Mouse (Mus musculus): ENCODE measurements around the gene Rab14.
A peak's percentile ranks its signal among the peaks of the same experiment; 100 is the strongest.

The Rab14 gene

GRCm38 (mm10) chr2:35153844-35154554 is 46.9 kb downstream of the Rab14 start:
- DNase-seq (ENCODE audit: low spot score), result no peak

GRCm38 (mm10) chr2:35153179-35153578 is 47.7 kb downstream of the Rab14 start:
- DNase-seq (ENCODE audit: low spot score), result no peak

DNA sequence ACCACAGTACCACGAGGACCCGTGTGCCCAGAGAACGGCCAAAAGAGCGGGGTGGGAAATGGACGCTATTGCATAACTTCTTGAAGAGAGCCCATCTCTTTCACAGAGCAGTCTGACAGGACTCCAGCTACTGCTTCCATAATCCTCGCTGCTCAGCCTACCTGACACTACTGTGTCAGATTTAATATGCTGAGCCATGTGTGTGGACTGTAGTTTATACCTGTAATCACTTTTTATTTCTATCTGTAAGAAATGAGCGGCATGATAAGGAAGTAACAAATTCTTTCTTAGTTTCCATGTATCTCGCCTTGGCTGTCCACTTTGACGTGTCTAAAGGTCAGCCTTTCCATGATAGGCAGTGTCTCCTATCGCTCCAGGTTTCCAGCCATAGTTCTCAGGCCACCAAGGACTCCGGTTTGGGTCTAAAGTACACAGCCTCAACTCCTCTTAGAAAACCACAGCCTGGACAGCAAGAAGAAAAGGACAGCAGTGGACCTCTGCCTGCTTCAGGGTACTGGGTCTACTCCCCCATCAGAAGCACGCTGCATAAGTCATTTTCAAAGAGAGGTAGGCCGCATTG is 49.5 kb downstream of the Rab14 start:
- DNase-seq (ENCODE audit: low spot score), result no peak

GRCm38 (mm10) chr2:35148806-35149205 is 52.1 kb downstream of the Rab14 start:
- DNase-seq (ENCODE audit: low spot score), result no peak

- DNase-seq (ENCODE audit: low spot score), result no peak
Measured at GRCm38 (mm10) chr2:35141673-35142072, 59.2 kb downstream of the Rab14 start.

DNA sequence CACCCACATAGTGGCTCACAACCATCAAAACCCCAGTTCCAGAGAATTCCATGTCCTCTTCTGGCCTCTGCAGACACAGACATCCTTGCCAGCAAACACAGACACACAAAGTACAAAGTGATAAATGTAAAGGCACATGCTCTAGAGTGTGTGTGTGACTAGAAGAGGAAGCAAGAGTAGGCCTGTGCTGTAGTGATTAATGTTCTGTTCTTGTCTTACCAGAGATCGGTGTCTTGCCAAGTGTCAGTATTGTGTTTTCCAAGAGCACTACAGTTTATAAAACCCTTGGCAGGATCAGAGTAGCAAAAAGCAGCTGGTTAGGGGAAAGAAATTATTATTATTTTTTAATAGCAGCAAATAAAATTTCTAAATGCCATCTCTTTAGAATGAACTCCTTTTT is 62.3 kb downstream of the Rab14 start:
- no peak for DNase-seq (ENCODE audit: low spot score)

DNA sequence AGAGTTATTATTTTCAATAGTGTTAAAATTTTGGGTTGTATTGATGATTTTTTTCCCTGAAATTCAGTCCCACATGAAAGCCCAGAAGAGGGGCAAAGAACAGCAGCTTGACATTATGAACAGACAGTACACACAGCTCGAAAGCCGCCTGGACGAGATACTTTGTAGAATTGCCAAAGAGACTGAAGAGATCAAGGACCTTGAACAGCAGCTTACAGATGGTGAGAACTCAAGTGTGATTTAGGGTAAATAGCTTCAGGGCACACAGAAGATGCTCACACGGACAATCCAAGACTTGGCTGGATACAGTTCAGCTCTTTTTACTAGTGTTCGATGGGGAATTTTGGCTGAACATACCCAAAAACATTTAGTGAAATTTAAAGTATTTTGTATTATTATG is 67.0 kb downstream of the Rab14 start:
- DNase-seq (ENCODE audit: low spot score), result no peak

GRCm38 (mm10) chr2:35132662-35133055 is 68.3 kb downstream of the Rab14 start:
- no peak for DNase-seq (ENCODE audit: low spot score)

DNA sequence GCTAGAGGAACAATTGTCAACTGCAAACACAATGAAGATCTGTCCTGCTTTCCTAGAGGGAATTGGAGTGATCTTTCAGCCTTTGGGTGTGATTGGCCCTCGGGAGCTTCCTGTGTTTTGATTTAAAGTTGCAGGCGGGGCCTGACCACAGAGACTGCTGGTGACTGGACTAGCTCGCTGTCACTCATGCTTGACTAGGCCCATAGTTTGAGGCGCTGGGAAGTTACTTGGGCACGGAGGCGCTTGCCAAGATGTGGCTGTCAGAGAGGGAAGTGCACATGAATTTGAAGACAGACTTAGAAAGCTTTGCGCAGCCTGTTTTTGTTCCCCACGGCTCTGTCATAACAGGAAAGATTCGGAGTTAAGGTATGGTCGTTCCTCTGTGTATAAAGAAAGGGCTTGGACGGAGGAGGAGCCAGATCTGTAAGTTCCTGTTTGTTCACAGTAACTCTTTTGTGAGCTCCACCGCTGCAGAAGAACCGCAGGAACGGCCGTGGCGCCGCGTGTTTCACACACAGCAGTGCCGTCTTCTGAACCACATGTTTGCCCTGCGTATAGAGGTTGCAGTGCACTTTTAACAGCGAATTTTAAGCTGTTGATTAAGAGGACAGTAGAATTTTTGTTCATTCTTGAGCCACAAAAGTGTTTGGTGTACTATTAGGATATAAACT is 68.8 kb downstream of the Rab14 start:
- DNase-seq (ENCODE audit: low spot score), result peak; percentile 92

DNA sequence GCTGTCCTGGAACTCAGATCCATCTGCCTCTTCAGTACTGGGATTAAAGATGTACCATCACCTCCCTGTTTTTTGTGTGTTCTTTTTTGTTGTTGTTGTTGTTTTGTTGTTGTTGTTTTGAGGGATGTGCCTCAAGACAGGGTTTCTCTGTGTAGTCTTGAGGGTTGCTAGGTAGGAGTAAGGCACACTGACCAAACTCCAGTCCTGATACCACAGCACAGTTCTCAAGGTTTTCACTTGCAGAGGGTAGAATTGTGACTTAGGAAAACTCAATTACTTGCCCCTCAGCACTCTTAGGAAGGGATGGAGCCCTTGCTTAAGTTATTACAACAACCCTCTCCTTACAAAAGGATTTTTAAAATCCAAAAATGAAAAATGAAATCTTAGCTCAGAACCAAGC is 69.4 kb downstream of the Rab14 start:
- no peak for DNase-seq (ENCODE audit: low spot score)

Measured in ovary, postnatal 36 days (tissue).